Mouse (Mus musculus) left cerebral cortex, adult 9 months (tissue): ENCODE measurements around the gene Hoxb5.

ENCODE experiments used
- DNase-seq, 2 experiments: peaks; one replicate each; pipeline ENCODE4 v3.0.0; 2022; ENCODE audit warnings: low spot score in 2 of 2

Hoxb5 gene

GRCm38 (mm10) chr11:96340698-96341365 is 37.7 kb downstream of the Hoxb5 start:
- no peak for DNase-seq

- DNase-seq, result no peak
These were observed 38.8 kb downstream of the Hoxb5 start for GRCm38 (mm10) chr11:96341701-96342575.

GRCm38 (mm10) chr11:96342576-96342930 is 39.4 kb downstream of the Hoxb5 start:
- no peak for DNase-seq

- no peak for DNase-seq
These were observed 40.1 kb downstream of the Hoxb5 start for GRCm38 (mm10) chr11:96343206-96343745.

GRCm38 (mm10) chr11:96344061-96344877 is 41.1 kb downstream of the Hoxb5 start:
- DNase-seq, result no peak

- DNase-seq, result no peak
These were observed 41.7 kb downstream of the Hoxb5 start for GRCm38 (mm10) chr11:96344878-96345159.

- DNase-seq, result no peak
These were observed 42.2 kb downstream of the Hoxb5 start for GRCm38 (mm10) chr11:96345220-96345892.

GRCm38 (mm10) chr11:96345893-96346806 is 43.0 kb downstream of the Hoxb5 start:
- DNase-seq, result no peak

- DNase-seq, result no peak
These were observed 43.9 kb downstream of the Hoxb5 start for GRCm38 (mm10) chr11:96346916-96347520.

GRCm38 (mm10) chr11:96347717-96348116 is 44.6 kb downstream of the Hoxb5 start:
- DNase-seq, result no peak

- DNase-seq, result no peak
These were observed 45.2 kb downstream of the Hoxb5 start for GRCm38 (mm10) chr11:96348141-96348928.

- DNase-seq, result no peak
These were observed 45.9 kb downstream of the Hoxb5 start for GRCm38 (mm10) chr11:96348988-96349387.

GRCm38 (mm10) chr11:96349491-96350340 is 46.6 kb downstream of the Hoxb5 start:
- DNase-seq, result no peak

GRCm38 (mm10) chr11:96350341-96350624 is 47.1 kb downstream of the Hoxb5 start, which contains the start of gene Hoxb2:
Gene Hoxb2, plus strand, starts transcription at chr11:96350525.
- no peak for DNase-seq

- no peak for DNase-seq
These were observed 47.7 kb downstream of the Hoxb5 start for GRCm38 (mm10) chr11:96350791-96351190.

- no peak for DNase-seq
These were observed 48.2 kb downstream of the Hoxb5 start for GRCm38 (mm10) chr11:96351312-96351711.

GRCm38 (mm10) chr11:96351831-96352230 is 48.7 kb downstream of the Hoxb5 start:
- DNase-seq, result no peak

GRCm38 (mm10) chr11:96352691-96353521 is 49.8 kb downstream of the Hoxb5 start:
- no peak for DNase-seq
